Mouse (Mus musculus) liver, embryonic 13.5 days (tissue): ENCODE measurements at regions not wholly inside any gene's neighbourhood (a gene's known extent, or its start where the extent isn't known, plus 50 kb on each side); places are given as distances from the start of the nearest gene placed in this dataset.

Experiments used
- ATAC-seq: fragments of 200-750 bp; cut with Nextera tagmentation; 2 replicates; pipeline ENCODE4 v1.8.0; 2017; ENCODE audit warnings: low read depth, mild to moderate bottlenecking, moderate number of reproducible peaks, moderate library complexity
- DNase-seq: peaks from one replicate; pipeline ENCODE4 v3.0.0; 2022
- H3K27ac ChIP-seq: fragments of 300-500 bp; sonication (generic); 2 replicates; pipeline ENCODE4 v1.5.1; 2015; ENCODE audit warnings: moderate library complexity, mild to moderate bottlenecking, inconsistent platforms
- H3K27me3 ChIP-seq: fragments of 300-500 bp; sonication (generic); 2 replicates; pipeline ENCODE4 v1.6.1; 2015; ENCODE audit warnings: mild to moderate bottlenecking, inconsistent platforms
- H3K36me3 ChIP-seq: fragments of 300-500 bp; sonication (generic); 2 replicates; pipeline ENCODE4 v1.6.1; 2015; ENCODE audit warnings: mild to moderate bottlenecking, inconsistent platforms
- H3K4me1 ChIP-seq: fragments of 300-500 bp; sonication (generic); replicated peaks from 2 replicates; pipeline ENCODE4 v1.6.1; 2015; ENCODE audit warnings: inconsistent platforms
- H3K4me2 ChIP-seq: fragments of 300-500 bp; sonication (generic); 2 replicates; pipeline ENCODE4 v1.6.1; 2015; ENCODE audit warnings: inconsistent platforms, mild to moderate bottlenecking, moderate library complexity
- H3K4me3 ChIP-seq: fragments of 300-500 bp; sonication (generic); replicated peaks from 2 replicates; pipeline ENCODE4 v1.5.1; 2015; ENCODE audit warnings: mild to moderate bottlenecking, inconsistent platforms
- H3K9ac ChIP-seq: fragments of 300-500 bp; sonication (generic); 2 replicates; pipeline ENCODE4 v1.6.1; 2015; ENCODE audit warnings: mild to moderate bottlenecking, inconsistent platforms
- H3K9me3 ChIP-seq: fragments of 300-500 bp; sonication (generic); replicated peaks from 2 replicates; pipeline ENCODE4 v1.6.1; 2016; ENCODE audit warnings: inconsistent platforms
- WGBS: fragments of 180-500 bp; shearing (Covaris S2); methylation state at CpG from one replicate; pipeline ENCODE4 v1.1.7; 2015; ENCODE audit not compliant: insufficient replicate concordance; 5-methylcytosine and 5-hydroxymethylcytosine counted together

DNA sequence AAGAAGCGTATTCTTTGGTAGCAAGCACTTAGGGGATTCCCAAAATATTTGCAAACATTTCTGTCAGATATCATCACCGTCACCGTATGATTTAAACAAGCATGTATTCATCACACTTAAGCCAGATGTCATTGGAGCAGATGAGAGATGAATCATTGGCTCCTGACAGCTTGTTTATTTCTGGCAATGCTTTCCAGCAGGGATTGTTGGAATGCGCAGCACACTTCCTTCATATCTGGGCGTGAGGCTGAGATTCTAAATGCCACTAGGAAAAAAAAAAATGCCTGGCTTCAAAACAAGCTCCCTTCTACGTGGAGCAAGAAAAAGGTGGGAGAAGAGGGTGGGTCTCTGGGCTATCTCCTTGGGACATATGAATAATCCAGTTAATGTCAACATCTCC is 354.1 kb upstream of the Sash1 start:
- Histone ChIP-seq H3K36me3 (no peaks in the 10 kb centered on the region), H3K9ac (no peak overlapping the region), H3K4me3 (no peak overlapping the region), H3K27ac (no peak overlapping the region), H3K4me2 (no peak overlapping the region), H3K9me3 (no peaks in the 10 kb centered on the region), H3K4me1 (no peaks in the 10 kb centered on the region), H3K27me3 (no peaks in the 10 kb centered on the region)
- DNase-seq (no peak), ATAC-seq (no peak)
- WGBS: 58% methylated on average over 6 of the region's 6 CpGs

DNA sequence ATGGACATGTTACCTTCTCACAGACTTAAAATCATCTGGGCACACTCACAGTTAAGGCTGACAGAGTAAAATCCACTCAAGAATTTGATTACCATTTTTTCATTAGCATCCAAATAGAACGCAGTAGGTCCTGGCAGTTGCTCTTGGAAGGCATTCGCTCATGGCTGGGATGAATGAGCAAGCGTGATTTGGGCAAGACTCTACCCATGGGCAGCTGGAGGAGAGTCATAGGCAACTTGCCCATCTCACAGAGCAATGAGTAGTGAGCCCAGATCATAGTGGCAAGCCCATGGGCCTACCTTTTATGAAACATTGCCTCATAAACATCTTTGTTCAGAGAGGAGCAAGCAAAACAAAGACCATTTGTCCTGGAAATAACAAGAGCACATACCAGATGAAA is 345.9 kb upstream of the Sash1 start:
- WGBS: 65% methylated on average over 3 of the region's 3 CpGs
- H3K4me3 ChIP-seq: no peak overlapping the region
- no peak overlapping the region for H3K4me2 ChIP-seq
- H3K27ac ChIP-seq: no peak overlapping the region
- no peaks in the 10 kb centered on the region for H3K9me3 ChIP-seq
- ATAC-seq: no peak
- no peaks in the 10 kb centered on the region for H3K36me3 ChIP-seq
- no peak overlapping the region for H3K9ac ChIP-seq
- DNase-seq: no peak
- H3K4me1 ChIP-seq: no peaks in the 10 kb centered on the region
- no peaks in the 10 kb centered on the region for H3K27me3 ChIP-seq

DNA sequence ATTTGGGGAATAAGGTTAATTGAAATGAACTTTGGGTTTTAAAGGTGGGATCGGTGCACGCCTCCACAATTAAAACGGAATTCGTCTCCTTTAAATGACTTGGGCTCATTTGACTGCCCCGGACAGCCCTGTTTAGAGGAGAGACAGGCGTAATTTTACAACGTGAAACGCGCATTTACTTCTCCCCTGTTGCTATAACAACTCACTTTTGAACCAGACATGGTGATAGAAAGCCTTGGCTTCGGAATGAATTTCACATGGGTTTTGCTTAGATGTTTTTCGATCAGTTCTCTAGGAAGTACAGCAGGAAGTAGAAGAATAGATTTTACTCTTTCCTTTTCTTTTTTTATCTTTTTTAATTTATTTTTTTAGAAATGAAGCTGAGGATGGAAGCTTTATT is 343.2 kb upstream of the Sash1 start:
- Histone ChIP-seq H3K4me2 (no peak overlapping the region), H3K27me3 (no peaks in the 10 kb centered on the region), H3K4me1 (no peaks in the 10 kb centered on the region), H3K9me3 (no peaks in the 10 kb centered on the region), H3K9ac (no peak overlapping the region), H3K4me3 (no peak overlapping the region), H3K36me3 (no peaks in the 10 kb centered on the region), H3K27ac (no peak overlapping the region)
- DNase-seq (no peak), ATAC-seq (no peak)
- 75% methylated on average over 11 of the region's 11 CpGs for WGBS

DNA sequence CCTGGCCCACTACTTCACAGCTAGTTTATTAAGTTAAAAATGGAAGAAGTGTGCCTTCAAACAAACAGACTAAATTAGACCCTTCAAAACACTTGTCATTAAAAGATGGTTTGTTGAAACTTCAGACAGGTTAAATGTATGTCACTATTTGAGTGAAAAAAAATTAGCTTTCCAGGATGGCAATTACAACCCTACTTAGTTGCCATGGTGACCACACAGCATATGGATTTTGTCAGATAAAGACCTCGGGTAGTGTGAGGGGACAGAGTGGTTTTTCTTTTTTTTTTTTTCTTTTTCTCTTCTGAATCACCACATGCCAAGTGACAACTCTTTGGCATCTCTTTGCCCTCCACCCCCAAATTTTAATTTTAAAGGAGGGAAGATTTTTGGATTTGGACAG is 341.5 kb upstream of the Sash1 start:
- DNase-seq: no peak
- no peaks in the 10 kb centered on the region for H3K4me1 ChIP-seq
- H3K9me3 ChIP-seq: no peaks in the 10 kb centered on the region
- H3K27ac ChIP-seq: no peak overlapping the region
- ATAC-seq: no peak
- no peak overlapping the region for H3K4me2 ChIP-seq
- H3K36me3 ChIP-seq: no peaks in the 10 kb centered on the region
- WGBS: 22% methylated on average over 1 of the region's 1 CpGs
- no peak overlapping the region for H3K9ac ChIP-seq
- H3K27me3 ChIP-seq: no peaks in the 10 kb centered on the region
- no peak overlapping the region for H3K4me3 ChIP-seq

DNA sequence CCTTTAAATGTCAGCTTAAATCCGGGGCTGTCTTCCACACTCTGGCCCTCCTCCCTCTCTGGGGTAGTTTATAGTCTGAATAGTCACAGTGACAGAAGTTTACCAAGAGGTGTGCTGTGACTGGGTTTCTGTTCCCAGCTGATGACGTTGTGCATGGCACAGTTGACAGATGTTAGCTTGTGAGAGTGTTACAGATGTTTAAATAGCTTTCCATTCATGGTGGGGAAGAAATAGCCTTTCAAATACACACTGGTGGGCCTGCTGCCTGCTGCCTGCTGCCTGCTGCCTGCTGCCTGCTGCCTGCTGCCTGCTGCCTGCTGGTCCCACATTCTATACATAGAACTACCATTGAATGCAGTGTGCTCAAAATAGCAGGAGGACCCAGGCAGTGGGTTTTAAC is 324.8 kb upstream of the Sash1 start:
- ATAC-seq (no peak), DNase-seq (no peak)
- no peaks in the 10 kb centered on the region for H3K4me1 ChIP-seq
- H3K27me3 ChIP-seq: no peaks in the 10 kb centered on the region
- no peak overlapping the region for H3K4me2 ChIP-seq
- no peaks in the 10 kb centered on the region for H3K36me3 ChIP-seq
- no peak overlapping the region for H3K27ac ChIP-seq
- no peaks in the 10 kb centered on the region for H3K9me3 ChIP-seq
- WGBS: 35% methylated on average over 2 of the region's 2 CpGs
- H3K4me3 ChIP-seq: no peak overlapping the region
- H3K9ac ChIP-seq: no peak overlapping the region

DNA sequence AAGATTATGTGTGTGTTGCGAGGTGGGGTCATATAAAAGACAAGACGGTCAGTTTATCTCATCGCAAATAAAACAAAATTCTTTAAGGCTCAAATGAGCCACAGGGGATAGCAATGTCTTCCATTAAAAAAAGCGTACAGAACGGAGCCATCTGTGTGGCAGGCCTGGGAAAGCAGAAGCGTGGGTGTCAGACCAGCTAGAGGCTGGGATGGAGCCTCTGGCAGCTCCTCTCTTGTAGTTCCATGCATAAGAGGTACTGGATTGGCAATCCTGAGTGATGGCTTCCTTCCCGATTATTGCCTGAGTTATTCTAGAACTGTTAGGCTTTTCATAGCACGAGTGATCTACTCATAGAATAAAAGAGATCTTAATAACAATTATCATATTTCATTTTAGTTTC is 318.2 kb upstream of the Sash1 start:
- no peak overlapping the region for H3K9ac ChIP-seq
- H3K9me3 ChIP-seq: no peaks in the 10 kb centered on the region
- 63% methylated on average over 8 of the region's 8 CpGs for WGBS
- no peak overlapping the region for H3K27ac ChIP-seq
- H3K4me3 ChIP-seq: no peak overlapping the region
- H3K27me3 ChIP-seq: no peaks in the 10 kb centered on the region
- no peak for ATAC-seq
- no peaks in the 10 kb centered on the region for H3K36me3 ChIP-seq
- no peak for DNase-seq
- no peaks in the 10 kb centered on the region for H3K4me1 ChIP-seq
- H3K4me2 ChIP-seq: no peak overlapping the region

DNA sequence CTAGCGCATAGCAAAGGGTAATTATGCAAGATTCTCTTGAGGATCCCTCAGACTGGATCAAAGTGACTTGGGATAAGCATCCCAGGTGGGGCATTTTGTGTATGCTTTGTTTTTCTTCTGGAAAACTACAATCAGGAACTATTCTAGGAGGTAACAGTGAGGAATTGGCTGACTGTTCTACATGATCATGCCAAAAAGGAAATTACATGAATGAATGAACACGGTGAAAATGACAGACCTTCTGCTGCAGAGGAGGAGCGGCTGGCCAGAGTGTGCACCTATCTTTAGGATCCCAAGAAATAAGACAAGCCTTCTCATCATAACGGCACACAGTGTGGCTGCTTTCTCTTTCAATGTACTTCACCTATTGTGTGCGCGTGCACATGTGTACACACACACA is 317.5 kb upstream of the Sash1 start:
- Histone ChIP-seq H3K4me3 (no peak overlapping the region), H3K27me3 (no peaks in the 10 kb centered on the region), H3K9me3 (no peaks in the 10 kb centered on the region), H3K4me1 (no peaks in the 10 kb centered on the region), H3K4me2 (no peak overlapping the region), H3K27ac (no peak overlapping the region), H3K36me3 (no peaks in the 10 kb centered on the region), H3K9ac (no peak overlapping the region)
- DNase-seq (no peak), ATAC-seq (no peak)
- 74% methylated on average over 6 of the region's 6 CpGs for WGBS

DNA sequence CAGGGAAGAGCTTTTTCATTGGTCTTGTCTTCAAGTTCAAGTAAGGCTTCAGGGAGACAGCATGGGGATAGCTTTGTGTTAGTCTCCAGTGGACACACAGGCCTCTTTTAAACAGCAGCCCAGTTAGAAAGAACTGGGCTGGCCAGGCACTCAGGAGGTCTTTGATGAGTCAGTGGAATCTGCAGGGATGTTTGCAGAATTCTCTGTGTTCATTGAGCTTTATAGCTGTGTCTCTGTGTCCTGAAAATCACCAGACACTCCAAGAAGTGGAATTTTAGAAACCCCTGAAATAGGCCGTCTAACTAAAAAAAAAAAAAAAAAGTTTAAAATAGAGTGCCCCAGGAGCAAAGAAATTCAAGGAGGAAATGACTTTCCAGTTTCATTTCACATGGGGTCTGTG is 317.1 kb upstream of the Sash1 start:
- H3K36me3 ChIP-seq: no peaks in the 10 kb centered on the region
- no peak overlapping the region for H3K4me2 ChIP-seq
- H3K4me1 ChIP-seq: no peaks in the 10 kb centered on the region
- no peaks in the 10 kb centered on the region for H3K9me3 ChIP-seq
- no peak overlapping the region for H3K4me3 ChIP-seq
- H3K9ac ChIP-seq: no peak overlapping the region
- no peaks in the 10 kb centered on the region for H3K27me3 ChIP-seq
- no peak for DNase-seq
- ATAC-seq: no peak
- 59% methylated on average over 1 of the region's 1 CpGs for WGBS
- no peak overlapping the region for H3K27ac ChIP-seq

DNA sequence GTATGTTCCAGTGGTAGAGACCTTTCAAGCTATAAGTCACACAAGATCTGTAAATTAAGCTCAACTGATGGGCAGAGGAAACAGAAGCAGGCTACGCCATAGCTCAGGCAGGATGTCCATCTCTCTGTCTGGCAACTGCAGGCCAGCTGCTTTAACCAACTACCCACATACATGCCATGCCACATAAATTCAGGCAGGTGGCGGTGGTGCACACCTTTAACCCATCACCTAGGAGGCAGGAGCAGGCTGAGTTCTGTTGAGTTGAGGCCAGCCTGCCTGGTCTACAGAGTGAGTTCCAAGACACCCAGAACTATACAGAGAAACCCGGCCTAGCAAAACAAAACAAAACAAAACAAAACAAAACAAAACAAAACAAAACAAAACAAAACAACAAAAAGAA is 289.1 kb upstream of the Sash1 start:
- DNase-seq (no peak), ATAC-seq (no peak)
- H3K9me3 ChIP-seq: no peaks in the 10 kb centered on the region
- H3K4me1 ChIP-seq: no peaks in the 10 kb centered on the region
- no peaks in the 10 kb centered on the region for H3K27me3 ChIP-seq
- H3K36me3 ChIP-seq: no peaks in the 10 kb centered on the region
- no peak overlapping the region for H3K4me3 ChIP-seq
- no peak overlapping the region for H3K4me2 ChIP-seq
- H3K9ac ChIP-seq: no peak overlapping the region
- H3K27ac ChIP-seq: no peak overlapping the region
- WGBS: 56% methylated on average over 3 of the region's 3 CpGs

DNA sequence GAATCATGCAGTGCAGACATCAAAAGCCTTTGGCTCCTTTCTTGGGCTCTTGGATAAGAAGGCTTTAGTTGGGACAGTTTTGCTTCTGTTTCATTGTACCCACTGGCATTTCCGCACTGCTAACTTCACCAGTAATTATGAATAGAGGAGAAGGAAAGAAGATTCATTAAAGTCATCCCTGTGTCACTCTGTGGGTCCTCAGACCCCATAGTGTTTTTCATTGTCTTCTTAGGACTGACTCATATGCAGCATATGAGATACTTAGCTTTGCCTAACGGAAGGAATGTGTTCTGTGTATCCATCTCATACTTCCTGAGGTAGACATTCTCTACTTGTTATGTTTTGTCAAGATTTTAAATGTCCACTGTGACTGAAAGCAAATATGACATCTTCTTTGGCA is 287.6 kb upstream of the Sash1 start:
- no peak for DNase-seq
- H3K4me1 ChIP-seq: no peaks in the 10 kb centered on the region
- ATAC-seq: no peak
- H3K4me2 ChIP-seq: no peak overlapping the region
- H3K27me3 ChIP-seq: no peaks in the 10 kb centered on the region
- no peaks in the 10 kb centered on the region for H3K9me3 ChIP-seq
- H3K9ac ChIP-seq: no peak overlapping the region
- H3K36me3 ChIP-seq: no peaks in the 10 kb centered on the region
- 69% methylated on average over 2 of the region's 2 CpGs for WGBS
- no peak overlapping the region for H3K27ac ChIP-seq
- H3K4me3 ChIP-seq: no peak overlapping the region

DNA sequence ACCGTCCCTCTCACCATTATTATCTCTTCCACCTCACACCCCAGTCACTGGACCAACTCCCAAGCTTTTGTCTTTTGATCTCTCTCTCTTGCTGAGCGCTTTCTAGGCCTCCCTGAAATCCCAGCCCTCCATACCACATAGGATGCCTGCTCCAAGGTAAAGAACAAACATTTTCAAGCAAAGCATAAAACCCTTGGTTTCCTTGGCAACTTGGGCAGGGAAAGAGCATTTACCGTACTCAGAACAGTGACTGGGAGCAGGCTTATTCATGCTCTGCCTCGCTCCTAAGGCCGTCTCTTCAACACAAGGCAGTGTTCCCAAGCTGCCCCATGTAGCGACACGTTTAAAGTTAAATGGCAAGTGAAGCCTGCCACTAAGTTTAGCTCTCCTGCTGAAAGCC is 282.9 kb upstream of the Sash1 start:
- H3K27ac ChIP-seq: no peak overlapping the region

DNA sequence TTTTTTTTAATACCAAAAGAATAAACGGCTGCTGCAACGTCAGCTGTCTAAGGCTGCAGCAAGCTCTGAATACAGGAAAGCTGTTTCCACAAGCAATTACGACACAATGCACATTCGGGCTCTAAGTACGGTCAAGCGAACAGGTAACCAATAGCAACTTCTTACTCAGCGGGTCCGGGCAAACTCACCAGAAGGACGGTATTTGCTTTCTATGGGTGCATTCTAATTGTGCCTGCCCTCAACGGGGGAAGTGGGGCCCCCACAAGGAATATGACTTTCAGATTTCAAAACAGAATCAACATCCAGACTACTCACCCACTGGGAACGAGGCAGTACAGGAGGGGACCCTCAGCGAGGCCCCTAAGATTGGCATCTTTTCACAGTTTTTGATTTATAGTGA is 280.1 kb upstream of the Sash1 start:
- ATAC-seq: no peak
- H3K4me2 ChIP-seq: no peak overlapping the region

More for the DNA sequence above, 282.9 kb upstream of the Sash1 start:
- Histone ChIP-seq H3K9ac (no peak overlapping the region), H3K27me3 (no peaks in the 10 kb centered on the region), H3K4me3 (no peak overlapping the region), H3K4me1 (no peaks in the 10 kb centered on the region), H3K9me3 (peaks cover 16% of the 10 kb centered on the region), H3K36me3 (no peaks in the 10 kb centered on the region), H3K4me2 (no peak overlapping the region)
- no peak for DNase-seq
- WGBS: 69% methylated on average over 7 of the region's 7 CpGs
- ATAC-seq: no peak

DNA sequence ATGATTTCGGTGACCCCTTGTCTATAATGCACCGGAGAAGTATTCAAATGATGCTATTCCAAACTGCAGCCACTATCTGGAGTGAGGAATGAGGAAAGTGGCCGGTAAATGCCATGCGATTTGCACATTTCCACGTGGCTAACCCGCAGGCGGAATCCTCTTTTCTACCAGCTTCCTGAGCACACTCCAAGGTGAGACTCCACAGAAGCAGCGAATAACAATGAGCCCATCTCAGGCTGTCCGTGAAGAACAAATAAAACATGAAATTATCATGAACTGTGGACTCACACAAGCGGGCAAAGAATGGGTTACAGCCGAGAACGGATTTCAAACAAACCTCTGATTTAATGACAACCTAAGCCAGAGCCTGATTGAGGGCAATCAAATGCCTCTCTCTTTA is 279.7 kb upstream of the Sash1 start:
- H3K27ac ChIP-seq: no peak overlapping the region
- H3K4me2 ChIP-seq: no peak overlapping the region
- WGBS: 72% methylated on average over 12 of the region's 12 CpGs

More for the DNA sequence above, 280.1 kb upstream of the Sash1 start:
- Histone ChIP-seq H3K4me3 (no peak overlapping the region), H3K27ac (no peak overlapping the region), H3K9ac (no peak overlapping the region), H3K4me1 (no peaks in the 10 kb centered on the region), H3K27me3 (no peaks in the 10 kb centered on the region), H3K9me3 (peaks cover 16% of the 10 kb centered on the region), H3K36me3 (no peaks in the 10 kb centered on the region)
- DNase-seq: no peak
- WGBS: 73% methylated on average over 12 of the region's 12 CpGs

More for the DNA sequence above, 279.7 kb upstream of the Sash1 start:
- H3K36me3 ChIP-seq: no peaks in the 10 kb centered on the region
- H3K27me3 ChIP-seq: no peaks in the 10 kb centered on the region
- H3K4me3 ChIP-seq: no peak overlapping the region
- H3K9ac ChIP-seq: no peak overlapping the region
- H3K9me3 ChIP-seq: peaks cover 16% of the 10 kb centered on the region
- no peaks in the 10 kb centered on the region for H3K4me1 ChIP-seq
- DNase-seq: no peak
- ATAC-seq: no peak
